Mouse (Mus musculus) spleen, postnatal 4 days (tissue): Measurements from ENCODE around the gene Zbtb16.

Source experiments
- DNase-seq, 2 experiments: peaks; one replicate each; pipeline ENCODE4 v3.0.0; 2022; ENCODE audit warnings: low spot score in 2 of 2

The Zbtb16 gene

GRCm38 (mm10) chr9:48826377-48826889 is 9.6 kb downstream of the Zbtb16 start:
- no peak for DNase-seq

GRCm38 (mm10) chr9:48824533-48825130 is 11.4 kb downstream of the Zbtb16 start:
- DNase-seq, result no peak

- DNase-seq, result no peak
Measured at GRCm38 (mm10) chr9:48823851-48824250, 12.2 kb downstream of the Zbtb16 start.

DNA sequence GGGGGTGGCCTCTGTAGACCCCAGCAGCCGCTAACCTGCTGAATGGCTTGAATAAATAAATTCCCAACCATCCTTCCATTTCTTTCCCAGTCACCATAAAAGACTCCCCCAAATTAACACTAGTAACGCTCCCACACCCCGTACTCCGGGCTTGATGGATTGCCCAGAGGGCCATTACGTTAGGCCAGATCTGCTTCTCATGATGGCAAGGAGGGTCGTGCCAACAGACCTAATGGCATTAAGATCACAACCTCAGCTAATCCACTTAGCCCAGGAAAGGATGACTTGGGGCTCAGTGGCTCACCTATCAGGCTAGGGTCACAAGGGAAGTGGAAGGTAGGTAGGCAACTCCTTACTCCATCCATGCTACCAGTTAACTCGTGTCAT is 12.7 kb downstream of the Zbtb16 start:
- no peak for DNase-seq

- no peak for DNase-seq
Measured at GRCm38 (mm10) chr9:48822586-48823318, 13.3 kb downstream of the Zbtb16 start.

GRCm38 (mm10) chr9:48821916-48822585 is 14.0 kb downstream of the Zbtb16 start:
- no peak for DNase-seq

GRCm38 (mm10) chr9:48821431-48821830 is 14.6 kb downstream of the Zbtb16 start:
- no peak for DNase-seq

GRCm38 (mm10) chr9:48820791-48821190 is 15.2 kb downstream of the Zbtb16 start:
- DNase-seq, result no peak

GRCm38 (mm10) chr9:48819695-48820094 is 16.3 kb downstream of the Zbtb16 start:
- no peak for DNase-seq

- DNase-seq, result no peak
Measured at GRCm38 (mm10) chr9:48819137-48819536, 16.9 kb downstream of the Zbtb16 start.

- DNase-seq, result no peak
Measured at GRCm38 (mm10) chr9:48817907-48818306, 18.1 kb downstream of the Zbtb16 start.

GRCm38 (mm10) chr9:48817399-48817793 is 18.6 kb downstream of the Zbtb16 start:
- no peak for DNase-seq

- DNase-seq, result no peak
Measured at GRCm38 (mm10) chr9:48816678-48817398, 19.2 kb downstream of the Zbtb16 start.

GRCm38 (mm10) chr9:48816157-48816556 is 19.9 kb downstream of the Zbtb16 start:
- DNase-seq, result no peak

DNA sequence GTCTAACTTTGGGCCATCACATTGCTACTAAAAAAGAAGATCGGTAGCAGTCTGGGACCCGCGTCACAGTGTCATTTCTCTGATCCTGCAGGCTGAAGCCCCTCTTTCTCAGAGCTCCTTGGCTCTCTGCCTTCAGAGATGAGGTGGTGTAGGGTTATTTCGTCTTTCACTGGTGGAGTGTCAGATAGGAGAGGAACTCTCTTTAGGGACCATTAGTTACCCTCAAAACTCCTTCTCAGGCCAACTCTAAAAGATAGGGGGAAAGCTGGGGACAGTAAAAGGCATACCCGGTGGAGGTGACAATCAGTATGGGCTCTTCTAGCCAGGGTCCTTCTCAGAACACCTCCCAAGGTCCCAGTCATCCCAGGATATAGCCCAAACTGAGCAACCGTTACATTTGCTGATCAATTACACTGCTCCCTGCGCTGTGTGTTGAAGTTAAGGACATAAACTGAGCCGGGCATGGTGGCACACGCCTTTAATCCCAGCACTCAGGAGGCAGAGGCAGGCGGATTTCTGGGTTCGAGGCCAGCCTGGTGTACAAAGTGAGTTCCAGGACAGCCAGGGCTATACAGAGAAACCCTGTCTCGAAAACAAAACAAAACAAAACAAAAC is 21.0 kb downstream of the Zbtb16 start:
- DNase-seq, result no peak

DNA sequence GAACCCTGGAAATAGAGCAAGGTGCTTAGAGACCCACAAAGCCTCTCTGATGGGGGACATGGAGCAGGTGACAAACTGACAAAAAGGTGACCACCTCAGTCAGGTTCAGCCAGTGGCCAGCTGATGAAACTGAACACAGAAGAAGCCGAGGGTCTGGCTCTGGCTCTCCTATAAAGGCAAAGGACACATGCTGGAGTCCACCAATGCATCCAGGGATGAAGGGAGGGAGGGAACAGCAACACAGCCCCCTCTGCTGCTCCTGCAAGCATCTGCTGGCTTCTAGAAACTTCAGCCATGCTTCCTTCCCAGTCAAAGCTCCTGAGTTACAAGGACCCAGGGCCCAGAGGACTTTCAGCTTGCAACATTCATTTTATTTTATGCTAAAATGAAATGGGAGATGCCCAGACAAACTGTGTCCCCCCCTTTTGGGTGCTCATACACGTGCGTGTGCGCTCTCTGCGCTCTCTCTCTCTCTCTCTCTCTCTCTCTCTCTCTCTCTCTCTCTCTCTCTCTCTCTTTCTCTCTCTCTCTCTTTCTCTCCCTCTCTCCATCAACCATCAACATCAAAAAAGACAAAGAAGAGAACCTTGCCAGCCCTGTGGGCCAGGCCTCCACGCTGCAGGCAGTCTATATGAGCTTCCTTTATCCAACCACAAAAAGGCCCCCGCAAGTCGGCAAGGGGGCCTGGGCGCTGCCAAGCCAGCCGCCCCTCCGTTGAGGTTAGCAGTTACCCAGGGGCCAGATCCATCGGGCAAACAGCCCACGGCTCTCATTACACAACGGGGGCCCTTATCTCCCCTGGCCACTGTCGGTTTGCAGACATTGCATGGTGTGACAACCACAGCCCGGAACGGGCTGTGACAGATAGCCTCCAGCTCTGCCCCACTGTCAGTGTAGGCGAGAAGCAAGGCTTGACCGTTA is 21.8 kb downstream of the Zbtb16 start:
- DNase-seq, result peak; percentile 52 to 73

DNA sequence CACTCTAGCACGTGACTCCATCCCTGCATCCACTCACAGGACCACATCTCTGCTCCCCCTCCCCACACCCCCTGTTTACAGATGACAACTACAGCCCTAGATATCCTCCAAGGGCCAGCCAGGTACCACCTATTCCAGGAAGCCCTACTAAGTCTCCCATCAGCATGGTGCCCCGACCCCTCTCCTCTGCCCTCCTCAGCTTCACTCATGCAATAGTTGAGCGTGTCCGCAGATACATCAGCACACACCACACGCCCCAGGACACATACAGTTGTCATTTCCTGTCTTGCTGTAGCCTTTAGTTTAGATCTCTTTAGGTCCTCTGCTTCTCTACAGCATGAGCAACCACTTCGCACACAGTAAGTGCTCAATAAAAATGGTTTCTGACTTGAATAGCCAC is 23.7 kb downstream of the Zbtb16 start:
- DNase-seq, result no peak

GRCm38 (mm10) chr9:48806591-48806990 is 29.4 kb downstream of the Zbtb16 start:
- DNase-seq, result no peak

DNA sequence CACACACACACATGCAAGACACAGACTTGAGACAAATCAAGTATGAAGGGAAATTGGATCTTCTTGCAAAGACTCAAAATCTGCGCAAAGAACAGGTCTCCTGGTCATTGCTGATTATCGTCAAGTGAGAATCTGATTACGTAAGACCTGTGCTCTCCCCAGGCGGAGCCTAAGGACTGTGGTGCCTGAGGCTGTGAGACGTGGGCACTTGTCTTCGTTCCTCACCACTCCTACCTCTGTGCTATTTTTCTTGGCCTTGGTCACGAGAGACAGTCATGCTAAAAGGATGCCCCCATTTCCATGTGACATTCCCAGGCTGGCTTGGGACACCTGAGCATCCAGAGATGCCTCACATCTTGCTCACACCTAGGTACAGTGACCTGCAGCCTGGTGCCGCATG is 30.2 kb downstream of the Zbtb16 start:
- DNase-seq, result no peak

DNA sequence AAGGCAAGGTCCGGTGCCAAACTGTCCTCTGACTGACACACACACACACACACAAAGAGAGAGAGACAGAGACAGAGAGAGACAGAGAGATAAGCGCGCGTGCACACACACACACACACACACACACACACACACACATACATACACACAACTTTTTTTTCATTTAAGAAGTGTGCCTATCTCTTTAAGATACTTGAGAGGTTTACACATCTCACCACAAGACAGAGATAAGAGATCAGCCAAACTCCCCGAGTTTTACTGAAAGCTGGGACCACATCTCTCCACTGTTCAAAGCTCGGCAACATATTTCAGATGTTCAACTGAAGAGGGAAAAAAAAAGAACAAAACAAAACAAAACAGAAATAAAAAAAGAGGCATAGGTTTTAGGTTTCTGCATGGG is 31.5 kb downstream of the Zbtb16 start:
- no peak for DNase-seq
